Mouse (Mus musculus) ovary, postnatal 36 days (tissue): ENCODE measurements around the gene Usp42.

ENCODE experiments used
- DNase-seq: peaks from one replicate; pipeline ENCODE4 v3.0.0; 2022; ENCODE audit warnings: low spot score, mixed read lengths

Gene Usp42

GRCm38 (mm10) chr5:143732180-143732891, at the start of gene Usp42:
Gene Usp42 (minus strand): TSS chr5:143732280.
- DNase-seq = peak; percentile 97

- DNase-seq = no peak
These were observed 28.4 kb upstream of the Usp42 start for GRCm38 (mm10) chr5:143760508-143760907.

- no peak for DNase-seq
These were observed 27.5 kb upstream of the Usp42 start for GRCm38 (mm10) chr5:143759554-143759953.

GRCm38 (mm10) chr5:143757755-143758443, 25.8 kb upstream of the Usp42 start:
- DNase-seq = peak; percentile 87

GRCm38 (mm10) chr5:143755529-143756141, 23.6 kb upstream of the Usp42 start:
- DNase-seq = no peak

GRCm38 (mm10) chr5:143749630-143750208, 17.6 kb upstream of the Usp42 start:
- DNase-seq = no peak

- DNase-seq = peak; percentile 47
These were observed 482 bp downstream of the Usp42 start for GRCm38 (mm10) chr5:143731483-143732112.

- no peak for DNase-seq
These were observed 1.2 kb downstream of the Usp42 start for GRCm38 (mm10) chr5:143730915-143731314.

- no peak for DNase-seq
These were observed 10.1 kb downstream of the Usp42 start for GRCm38 (mm10) chr5:143721962-143722361.

GRCm38 (mm10) chr5:143712011-143712800, 19.9 kb downstream of the Usp42 start:
- peak; percentile 3 for DNase-seq

GRCm38 (mm10) chr5:143711326-143711725, 20.8 kb downstream of the Usp42 start:
- peak; percentile 73 for DNase-seq

GRCm38 (mm10) chr5:143706822-143707200, 25.3 kb downstream of the Usp42 start:
- DNase-seq = no peak

GRCm38 (mm10) chr5:143706030-143706821, 25.9 kb downstream of the Usp42 start:
- DNase-seq = no peak

GRCm38 (mm10) chr5:143705659-143705982, 26.5 kb downstream of the Usp42 start:
- DNase-seq = no peak

- no peak for DNase-seq
These were observed 27.0 kb downstream of the Usp42 start for GRCm38 (mm10) chr5:143704875-143705658.

- DNase-seq = no peak
These were observed 31.0 kb downstream of the Usp42 start for GRCm38 (mm10) chr5:143701074-143701473.

- no peak for DNase-seq
These were observed 31.8 kb downstream of the Usp42 start for GRCm38 (mm10) chr5:143700247-143700646.

- DNase-seq = no peak
These were observed 33.6 kb downstream of the Usp42 start for GRCm38 (mm10) chr5:143698454-143698853.

GRCm38 (mm10) chr5:143696323-143696722, 35.8 kb downstream of the Usp42 start:
- no peak for DNase-seq

GRCm38 (mm10) chr5:143690926-143691325, 41.2 kb downstream of the Usp42 start:
- no peak for DNase-seq
